Mouse (Mus musculus) embryonic facial prominence, embryonic 10.5 days (tissue): ENCODE measurements around the gene Cdk8. TPM values are rescaled to one million over a fixed set of nuclear protein-coding genes. Genes with fewer than 3 reads are reported as not detected.

Source experiments
- DNase-seq: peaks from one replicate; pipeline ENCODE4 v3.0.0-alpha.2; 2017; ENCODE audit warnings: low spot score
- H3K27ac ChIP-seq: fragments of 300-500 bp; sonication (generic); replicated peaks from 2 replicates; pipeline ENCODE4 v1.5.1; 2016; ENCODE audit warnings: mild to moderate bottlenecking
- H3K27me3 ChIP-seq: fragments of 300-500 bp; sonication (generic); replicated peaks from 2 replicates; pipeline ENCODE4 v1.6.1; 2016; ENCODE audit warnings: low read depth, mild to moderate bottlenecking; ENCODE audit not compliant: poor library complexity, severe bottlenecking
- H3K36me3 ChIP-seq: fragments of 300-500 bp; sonication (generic); replicated peaks from 2 replicates; pipeline ENCODE4 v1.6.1; 2016; ENCODE audit warnings: mild to moderate bottlenecking, moderate library complexity
- H3K4me1 ChIP-seq: fragments of 300-500 bp; sonication (generic); 2 replicates; pipeline ENCODE4 v1.6.1; 2016
- H3K4me3 ChIP-seq: fragments of 300-500 bp; sonication (generic); 2 replicates; pipeline ENCODE4 v1.5.1; 2016; ENCODE audit warnings: mild to moderate bottlenecking, moderate library complexity
- H3K9me3 ChIP-seq: fragments of 300-500 bp; sonication (generic); 2 replicates; pipeline ENCODE4 v1.6.1; 2016; ENCODE audit warnings: mild to moderate bottlenecking
- WGBS: fragments of 180-500 bp; shearing (Covaris S2); methylation state at CpG from one replicate; pipeline ENCODE4 v1.1.7; 2016; 5-methylcytosine and 5-hydroxymethylcytosine counted together
- polyA plus RNA-seq: library from polyadenylated mRNA; unstranded; fragments of >200 nt; fragmentation: Nextera tagmentation; extraction: Ambion mirVana; gene quantifications from 2 replicates; pipeline ENCODE4 v1.2.1, GENCODE M21; 2016

Cdk8 gene
- polyA plus RNA-seq, 1 experiment from 2014 or later = 26.6 TPM

DNA sequence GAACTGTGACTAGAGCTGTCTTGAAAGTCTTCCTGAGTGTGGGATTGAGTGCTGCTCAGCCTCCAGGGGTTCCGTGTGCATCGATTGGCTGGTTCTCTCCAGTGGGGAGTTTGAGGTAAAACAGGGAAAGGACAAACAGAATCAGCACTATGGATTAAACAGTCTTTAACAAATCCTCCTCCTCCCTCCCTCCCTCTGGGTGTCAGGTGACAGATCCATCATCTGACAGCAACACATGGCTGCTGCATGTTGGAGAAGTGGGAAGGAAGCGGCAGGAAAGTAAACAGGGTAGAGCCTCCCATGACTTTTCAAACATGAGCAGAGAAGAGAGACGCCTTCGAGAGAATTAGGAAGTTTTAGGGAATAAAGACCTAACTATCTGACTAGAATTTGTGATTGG is 59.4 kb downstream of the Cdk8 start:
- DNase-seq = no peak
- Histone ChIP-seq H3K4me1 (no peaks in the 10 kb centered on the region), H3K4me3 (no peak overlapping the region), H3K27ac (no peak overlapping the region), H3K36me3 (peaks cover 74% of the 10 kb centered on the region), H3K27me3 (no peaks in the 10 kb centered on the region), H3K9me3 (no peaks in the 10 kb centered on the region)
- 83% methylated on average over 5 of the region's 5 CpGs for WGBS

DNA sequence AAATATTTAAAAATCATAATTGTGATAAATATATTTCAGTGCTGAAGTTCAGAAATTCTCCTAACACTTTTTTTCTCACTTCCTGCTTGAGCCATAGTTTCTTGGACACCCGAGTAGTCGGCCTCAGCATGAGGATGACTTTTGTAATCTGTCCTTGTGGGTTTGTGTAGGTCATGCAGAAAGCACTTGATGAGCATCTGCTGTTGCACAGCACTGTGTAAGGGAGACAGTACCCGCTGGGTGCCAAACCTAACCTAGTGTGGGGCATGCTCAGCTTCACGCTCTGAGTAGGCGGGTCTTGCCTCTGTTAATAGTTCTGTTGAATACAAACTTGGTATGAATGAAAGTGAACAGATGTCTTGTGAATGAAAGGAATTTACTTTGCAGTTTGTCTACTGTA is 60.5 kb downstream of the Cdk8 start:
- Histone ChIP-seq H3K36me3 (peaks cover 76% of the 10 kb centered on the region), H3K4me1 (no peaks in the 10 kb centered on the region), H3K27me3 (no peaks in the 10 kb centered on the region), H3K27ac (no peak overlapping the region), H3K9me3 (no peaks in the 10 kb centered on the region), H3K4me3 (no peak overlapping the region)
- 95% methylated on average over 5 of the region's 5 CpGs for WGBS
- no peak for DNase-seq

- WGBS = 93% methylated on average over 5 of the region's 5 CpGs
- Histone ChIP-seq H3K27ac (no peak overlapping the region), H3K36me3 (peaks cover 76% of the 10 kb centered on the region), H3K27me3 (no peaks in the 10 kb centered on the region), H3K9me3 (no peaks in the 10 kb centered on the region), H3K4me1 (no peaks in the 10 kb centered on the region), H3K4me3 (no peak overlapping the region)
- DNase-seq = no peak
Measured at GRCm38 (mm10) chr5:146292896-146293680, 62.1 kb downstream of the Cdk8 start.

GRCm38 (mm10) chr5:146293919-146294700 is 63.1 kb downstream of the Cdk8 start:
- Histone ChIP-seq H3K27ac (no peak overlapping the region), H3K4me1 (no peaks in the 10 kb centered on the region), H3K36me3 (peaks cover 78% of the 10 kb centered on the region), H3K4me3 (no peak overlapping the region), H3K27me3 (no peaks in the 10 kb centered on the region), H3K9me3 (no peaks in the 10 kb centered on the region)
- no peak for DNase-seq
- WGBS = 93% methylated on average over 11 of the region's 11 CpGs

DNA sequence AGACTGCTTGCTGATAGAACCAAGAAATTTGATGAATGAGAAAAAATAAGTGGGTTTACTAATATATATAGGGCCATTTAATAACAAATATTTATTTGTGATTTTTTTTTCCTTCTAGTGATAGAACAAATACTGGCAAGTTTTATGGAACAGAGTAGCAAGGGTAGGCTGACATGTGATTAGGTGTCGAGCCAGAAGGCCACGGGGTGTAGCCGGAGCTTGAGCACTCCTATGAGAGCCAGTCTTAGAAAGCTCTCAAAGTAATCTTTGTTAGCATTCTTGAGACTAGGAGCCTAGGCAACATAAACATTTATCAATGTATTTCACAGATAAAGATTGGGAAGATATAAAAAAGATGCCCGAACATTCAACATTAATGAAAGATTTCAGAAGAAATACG is 63.8 kb downstream of the Cdk8 start:
- no peaks in the 10 kb centered on the region for H3K9me3 ChIP-seq
- peaks cover 78% of the 10 kb centered on the region for H3K36me3 ChIP-seq
- H3K4me3 ChIP-seq = no peak overlapping the region
- DNase-seq = no peak
- H3K27me3 ChIP-seq = no peaks in the 10 kb centered on the region
- 96% methylated on average over 5 of the region's 5 CpGs for WGBS
- no peaks in the 10 kb centered on the region for H3K4me1 ChIP-seq
- H3K27ac ChIP-seq = no peak overlapping the region

DNA sequence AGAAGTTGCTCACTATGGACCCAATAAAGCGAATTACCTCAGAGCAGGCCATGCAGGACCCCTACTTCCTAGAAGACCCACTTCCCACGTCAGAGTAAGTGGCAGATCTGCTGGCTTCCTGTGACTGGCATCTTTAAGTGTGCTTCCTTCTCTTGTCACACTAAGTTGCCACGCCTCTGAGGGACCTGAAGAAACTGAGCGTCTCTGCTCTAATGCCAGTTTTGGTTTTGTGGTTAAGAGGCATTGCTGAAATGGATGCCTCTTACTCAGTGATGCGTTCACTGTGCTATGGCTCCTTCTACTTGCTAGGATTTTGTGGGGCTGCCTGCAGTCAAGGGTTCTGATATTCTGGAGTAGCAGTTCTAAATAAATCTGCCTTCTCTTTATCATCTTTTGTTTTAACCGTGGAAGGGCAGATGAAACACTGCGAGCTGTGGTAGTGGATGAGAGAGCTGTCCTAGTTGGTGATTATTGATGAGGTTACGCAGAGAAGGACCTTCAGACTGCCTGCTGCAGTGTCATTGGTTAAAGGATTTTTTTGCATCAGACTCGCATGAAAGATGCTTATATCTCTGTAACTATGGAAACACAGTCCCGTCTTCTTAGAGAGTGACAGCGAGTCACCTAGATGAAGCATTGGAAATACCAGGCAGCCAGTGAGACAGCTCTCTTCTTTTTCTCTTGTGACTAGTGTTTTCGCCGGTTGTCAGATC is 67.9 kb downstream of the Cdk8 start:
- H3K9me3 ChIP-seq = no peaks in the 10 kb centered on the region
- no peak for DNase-seq
- whole genome bisulfite sequencing = 95% methylated on average over 13 of the region's 13 CpGs
- no peaks in the 10 kb centered on the region for H3K27me3 ChIP-seq
- peaks cover 83% of the 10 kb centered on the region for H3K36me3 ChIP-seq
- no peak overlapping the region for H3K4me3 ChIP-seq
- H3K27ac ChIP-seq = no peak overlapping the region
- H3K4me1 ChIP-seq = no peaks in the 10 kb centered on the region

DNA sequence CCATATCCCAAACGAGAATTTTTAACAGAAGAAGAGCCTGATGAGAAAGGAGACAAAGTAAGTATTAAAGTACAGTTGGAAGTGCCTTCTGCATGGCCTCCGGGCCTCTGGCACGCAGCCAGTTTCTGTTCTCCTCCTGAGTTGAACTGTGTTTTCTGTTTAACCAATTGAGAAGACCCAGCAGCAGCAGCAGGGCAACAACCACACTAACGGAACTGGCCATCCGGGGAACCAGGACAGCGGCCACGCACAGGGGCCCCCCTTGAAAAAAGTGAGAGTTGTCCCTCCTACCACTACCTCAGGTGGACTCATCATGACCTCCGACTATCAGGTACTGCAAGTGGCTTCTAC is 68.5 kb downstream of the Cdk8 start:
- H3K9me3 ChIP-seq = no peaks in the 10 kb centered on the region
- H3K27ac ChIP-seq = no peak overlapping the region
- peaks cover 83% of the 10 kb centered on the region for H3K36me3 ChIP-seq
- WGBS = 93% methylated on average over 8 of the region's 8 CpGs
- no peak for DNase-seq
- no peaks in the 10 kb centered on the region for H3K27me3 ChIP-seq
- H3K4me1 ChIP-seq = no peaks in the 10 kb centered on the region
- H3K4me3 ChIP-seq = no peak overlapping the region

GRCm38 (mm10) chr5:146303470-146303869 is 72.4 kb downstream of the Cdk8 start:
- peak; percentile 53 for DNase-seq
- no peaks in the 10 kb centered on the region for H3K4me1 ChIP-seq
- no peaks in the 10 kb centered on the region for H3K27me3 ChIP-seq
- no peak overlapping the region for H3K27ac ChIP-seq
- H3K9me3 ChIP-seq = no peaks in the 10 kb centered on the region
- H3K36me3 ChIP-seq = peaks cover 68% of the 10 kb centered on the region
- 89% methylated on average over 5 of the region's 5 CpGs for WGBS
- H3K4me3 ChIP-seq = no peak overlapping the region

DNA sequence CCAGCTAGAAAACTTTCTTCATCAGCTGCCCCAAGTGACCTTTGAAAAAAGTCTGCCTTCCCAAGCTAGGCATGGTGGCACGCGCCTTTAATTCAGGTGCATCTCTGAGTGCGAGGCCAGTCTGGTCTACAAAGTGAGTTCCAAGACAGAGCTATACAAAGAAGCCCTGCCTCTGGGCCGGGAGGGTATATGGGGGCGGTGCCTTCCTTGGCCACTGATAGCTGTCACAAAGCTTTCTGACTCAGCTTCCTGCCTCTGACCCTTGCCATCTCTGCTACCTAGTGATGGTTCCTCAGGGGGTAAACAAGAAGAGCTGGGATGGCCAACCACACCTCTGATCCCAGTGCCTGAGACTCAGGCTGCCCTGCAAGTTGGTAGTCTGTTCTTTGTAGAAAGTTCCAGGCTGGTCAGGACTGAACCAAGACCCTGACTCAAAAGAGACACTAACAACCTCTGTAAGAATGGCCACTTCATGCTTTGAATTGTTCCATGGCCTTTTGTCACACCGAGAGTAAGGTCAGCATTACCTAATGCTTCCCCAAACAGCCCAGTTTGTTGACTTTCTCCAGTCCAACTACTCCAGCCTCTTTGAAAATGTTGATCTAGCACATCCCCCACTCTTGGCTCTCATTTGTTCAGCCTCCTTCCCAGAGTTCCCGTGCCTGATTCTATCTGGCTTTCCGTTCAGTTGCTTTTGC is 76.2 kb downstream of the Cdk8 start:
- DNase-seq = no peak
- Histone ChIP-seq H3K36me3 (peaks cover 42% of the 10 kb centered on the region), H3K27me3 (no peaks in the 10 kb centered on the region), H3K4me3 (no peak overlapping the region), H3K9me3 (no peaks in the 10 kb centered on the region), H3K27ac (no peak overlapping the region), H3K4me1 (0 out of 2 replicates have a peak, but pooled peaks cover 3% of the 10 kb centered on the region)
- WGBS = 87% methylated on average over 8 of the region's 8 CpGs

DNA sequence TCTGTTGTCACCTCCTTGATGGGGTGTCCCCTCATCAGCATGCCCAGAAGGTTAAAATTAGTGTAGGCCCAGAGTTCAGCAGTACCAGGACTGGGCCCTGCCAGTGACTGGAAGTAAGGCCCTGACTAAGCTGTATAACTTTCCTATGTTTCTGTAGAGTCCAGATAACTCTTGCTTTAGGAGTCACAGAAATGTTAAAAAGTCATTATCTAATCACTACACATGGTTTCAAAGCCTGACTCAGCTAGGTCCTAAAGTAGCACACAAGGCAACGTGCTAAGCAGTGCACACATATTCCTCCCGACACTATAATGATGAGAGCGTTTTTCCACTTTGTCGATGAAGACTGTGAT is 76.7 kb downstream of the Cdk8 start:
- no peaks in the 10 kb centered on the region for H3K9me3 ChIP-seq
- WGBS = 96% methylated on average over 4 of the region's 4 CpGs
- H3K27me3 ChIP-seq = no peaks in the 10 kb centered on the region
- H3K36me3 ChIP-seq = peaks cover 42% of the 10 kb centered on the region
- no peak overlapping the region for H3K27ac ChIP-seq
- H3K4me3 ChIP-seq = no peak overlapping the region
- H3K4me1 ChIP-seq = 0 out of 2 replicates have a peak, but pooled peaks cover 3% of the 10 kb centered on the region
- no peak for DNase-seq

- Histone ChIP-seq H3K27ac (peak overlapping the region; percentile 61; the same call in 1 of the 2 replicates), H3K4me3 (no peak overlapping the region), H3K27me3 (no peaks in the 10 kb centered on the region), H3K9me3 (no peaks in the 10 kb centered on the region), H3K36me3 (no peaks in the 10 kb centered on the region), H3K4me1 (peaks cover 42% of the 10 kb centered on the region)
- 80% methylated on average over 6 of the region's 6 CpGs for WGBS
- no peak for DNase-seq
Measured at GRCm38 (mm10) chr5:146314538-146314937, 83.5 kb downstream of the Cdk8 start.

DNA sequence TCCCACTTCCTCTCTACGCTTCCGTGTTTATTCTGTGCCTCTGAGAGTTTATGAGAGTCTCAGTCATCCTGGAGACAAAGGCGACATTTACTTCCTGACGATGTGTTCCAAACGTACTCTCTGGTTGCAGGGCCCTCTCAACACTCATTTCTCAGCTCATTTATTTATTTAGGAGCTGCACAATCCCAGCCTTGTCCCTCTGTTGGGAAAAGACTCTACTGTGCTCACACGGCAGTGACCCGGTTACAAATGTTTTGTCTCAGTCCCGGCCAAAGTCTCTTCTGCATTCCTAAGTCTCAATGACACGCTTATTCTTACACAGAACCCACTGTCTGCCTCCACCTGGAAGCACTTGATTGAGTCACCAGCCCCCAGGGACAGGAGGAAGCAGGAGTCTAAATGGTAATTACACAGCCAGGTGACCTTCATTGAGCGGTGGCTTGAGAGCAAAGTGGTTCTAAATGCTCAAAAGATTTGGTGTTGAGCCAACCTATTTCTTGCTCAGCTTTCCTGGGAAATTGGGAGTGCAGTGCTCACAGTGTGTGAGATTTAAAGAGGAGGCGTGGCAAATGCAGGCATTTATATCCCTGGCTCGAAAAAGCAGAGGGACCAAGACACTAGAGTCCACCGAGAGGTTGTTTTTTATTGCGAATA is 84.4 kb downstream of the Cdk8 start:
- Histone ChIP-seq H3K27me3 (no peaks in the 10 kb centered on the region), H3K9me3 (no peaks in the 10 kb centered on the region), H3K36me3 (no peaks in the 10 kb centered on the region), H3K4me3 (no peak overlapping the region), H3K27ac (0 out of 2 replicates have a peak overlapping the region, but pooled peaks have one; percentile 44), H3K4me1 (peaks cover 42% of the 10 kb centered on the region)
- 34% methylated on average over 14 of the region's 14 CpGs for WGBS
- DNase-seq = peak; percentile 62
